24 mouse cellular contexts compared by ENCODE assay signal in the genomic region with DNA sequence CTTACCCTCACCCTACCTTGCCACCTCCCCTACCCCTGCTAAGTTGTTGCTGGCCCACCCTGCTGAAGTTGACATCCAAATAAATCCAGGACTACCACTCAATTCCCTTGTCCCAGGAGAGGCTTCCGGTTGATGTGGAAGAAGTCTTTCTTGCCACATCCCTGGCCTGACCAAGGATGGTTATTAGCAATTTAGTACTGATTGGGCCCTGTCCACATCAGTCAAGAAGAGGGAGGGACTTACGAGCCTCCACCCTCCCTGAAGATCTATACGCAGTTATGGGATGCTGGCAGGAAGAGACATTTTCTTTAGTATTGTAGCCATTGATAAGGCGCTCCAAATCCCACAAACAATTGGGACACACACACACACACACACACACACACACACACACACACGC.
DNase-seq lines count a peak whose midpoint lies in the region; ATAC-seq and TF ChIP-seq lines count a peak whose summit lies in the region.
"Had no signal": no experiment of that assay in that cellular context is flagged by ENCODE, and none has a peak within 500 bp of the region (broad histone marks: within the 10 kb centered on the region; RNA-seq: fewer than 3 reads in every experiment).

No protein-coding gene starts in this region.

- H3K4me3 ChIP-seq in embryonic facial prominence, embryonic 15.5 days (replicated peaks), result no peak overlapping the region
- H3K4me3 ChIP-seq in stomach, postnatal 0 days (ENCODE audit: low read depth, low read length), result no peak overlapping the region
- no peak overlapping the region for H3K4me3 ChIP-seq in hindbrain, embryonic 12.5 days
- H3K4me3 ChIP-seq: embryonic facial prominence, embryonic 13.5 days; heart, embryonic 10.5 days; limb, embryonic 15.5 days; liver, embryonic 15.5 days; midbrain, embryonic 15.5 days; myocyte; neural tube, embryonic 15.5 days had no signal

- no peak for TF ChIP-seq EP300 in stomach, postnatal 0 days (optimal IDR thresholded peaks at IDR 0.05)

- intact Hi-C loops in heart, postnatal 36 days (cut with DNase I), result no loop called here

- no peak for TF ChIP-seq CTCF in stomach, postnatal 0 days (IDR thresholded peaks at IDR 0.05; ENCODE audit: low read depth)

- ATAC-seq in embryonic facial prominence, embryonic 15.5 days (ENCODE audit: insufficient number of reproducible peaks, low FRiP score, low TSS enrichment, low read depth), result 0 out of 2 replicates have a peak, but pooled peaks have one; percentile 17
- ATAC-seq in stomach, postnatal 0 days (ENCODE audit: low FRiP score, low TSS enrichment), result peak; percentile 38; the same call in 1 of the 2 replicates
- no peak for ATAC-seq in hindbrain, embryonic 12.5 days (ENCODE audit: low FRiP score)
- ATAC-seq: forebrain, embryonic 16.5 days; intestine, postnatal 0 days; midbrain, embryonic 15.5 days; Patski had no signal

- H3K36me3 ChIP-seq in embryonic facial prominence, embryonic 15.5 days, result no peaks in the 10 kb centered on the region
- no peaks in the 10 kb centered on the region for H3K36me3 ChIP-seq in stomach, postnatal 0 days (ENCODE audit: control insufficient read depth, insufficient read depth, low read length)
- H3K36me3 ChIP-seq in hindbrain, embryonic 12.5 days, result no peaks in the 10 kb centered on the region; the same call in 1 of the 2 replicates
- H3K36me3 ChIP-seq: embryonic facial prominence, embryonic 13.5 days; heart, embryonic 10.5 days; limb, embryonic 15.5 days; liver, embryonic 15.5 days; midbrain, embryonic 15.5 days; neural tube, embryonic 15.5 days had no signal

- H3K9ac ChIP-seq in embryonic facial prominence, embryonic 15.5 days, result no peak overlapping the region
- no peak overlapping the region for H3K9ac ChIP-seq in stomach, postnatal 0 days (ENCODE audit: low read length)
- H3K9ac ChIP-seq in hindbrain, embryonic 12.5 days, result no peak overlapping the region
- H3K9ac ChIP-seq: embryonic facial prominence, embryonic 13.5 days; hindbrain, embryonic 14.5 days; limb, embryonic 15.5 days; liver, embryonic 15.5 days; midbrain, embryonic 15.5 days; neural tube, embryonic 15.5 days had no signal

- H3K9me3 ChIP-seq in embryonic facial prominence, embryonic 15.5 days (replicated peaks), result no peaks in the 10 kb centered on the region
- no peaks in the 10 kb centered on the region for H3K9me3 ChIP-seq in stomach, postnatal 0 days (ENCODE audit: control insufficient read depth, low read length)
- 0 out of 2 replicates have a peak, but pooled peaks cover 3% of the 10 kb centered on the region for H3K9me3 ChIP-seq in hindbrain, embryonic 12.5 days (replicated peaks)
- H3K9me3 ChIP-seq: embryonic facial prominence, embryonic 13.5 days; heart, embryonic 10.5 days; limb, embryonic 15.5 days; liver, embryonic 15.5 days; midbrain, embryonic 15.5 days; neural tube, embryonic 15.5 days had no signal

- DNase-seq in heart, postnatal 4 days, result peak; percentile 42
- DNase-seq in heart, postnatal 36 days, result no peak
- DNase-seq in ES-CJ7 (ENCODE audit: low read depth, low spot score), result peak; percentile 59
- peak; percentile 36 for DNase-seq in stomach, postnatal 0 days (ENCODE audit: low spot score)
- DNase-seq in kidney, adult 18-20 months, result no peak
- DNase-seq: adrenal gland, postnatal 36 days; B cell, adult 2 months; cerebellum, adult 11-12 months; cerebellum, postnatal 36 days; spleen, adult 18-20 months; thymus, postnatal 4 days had no signal

- peak overlapping the region; percentile 44; the same call in 1 of the 2 replicates for H3K27ac ChIP-seq in embryonic facial prominence, embryonic 15.5 days (replicated peaks)
- peak overlapping the region; percentile 87 for H3K27ac ChIP-seq in stomach, postnatal 0 days (replicated peaks)
- H3K27ac ChIP-seq in hindbrain, embryonic 12.5 days, result no peak overlapping the region
- H3K27ac ChIP-seq: embryonic facial prominence, embryonic 13.5 days; heart, embryonic 10.5 days; hindbrain, embryonic 14.5 days; limb, embryonic 15.5 days; liver, embryonic 15.5 days; midbrain, embryonic 15.5 days; neural tube, embryonic 15.5 days had no signal

- 0 out of 2 replicates have a peak overlapping the region, but pooled peaks have one; percentile 2 for H3K4me2 ChIP-seq in embryonic facial prominence, embryonic 15.5 days (replicated peaks)
- H3K4me2 ChIP-seq in stomach, postnatal 0 days (replicated peaks; ENCODE audit: low read depth), result no peak overlapping the region
- no peak overlapping the region for H3K4me2 ChIP-seq in hindbrain, embryonic 12.5 days (replicated peaks)
- H3K4me2 ChIP-seq: embryonic facial prominence, embryonic 13.5 days; hindbrain, embryonic 14.5 days; limb, embryonic 15.5 days; liver, embryonic 15.5 days; midbrain, embryonic 15.5 days; neural tube, embryonic 15.5 days had no signal

- peaks cover 4% of the 10 kb centered on the region; the same call in 1 of the 2 replicates for H3K4me1 ChIP-seq in embryonic facial prominence, embryonic 15.5 days
- no peaks in the 10 kb centered on the region for H3K4me1 ChIP-seq in stomach, postnatal 0 days (replicated peaks; ENCODE audit: control insufficient read depth, insufficient read depth)
- 0 out of 2 replicates have a peak, but pooled peaks cover 3% of the 10 kb centered on the region for H3K4me1 ChIP-seq in hindbrain, embryonic 12.5 days
- H3K4me1 ChIP-seq: midbrain, embryonic 15.5 days; neural tube, embryonic 15.5 days had no signal

- WGBS in embryonic facial prominence, embryonic 15.5 days, result 55% methylated on average over 5 of the region's 5 CpGs
- 58% methylated on average over 5 of the region's 5 CpGs for WGBS in stomach, postnatal 0 days
- 59% methylated on average over 5 of the region's 5 CpGs for WGBS in hindbrain, embryonic 12.5 days

- no peaks in the 10 kb centered on the region for H3K27me3 ChIP-seq in embryonic facial prominence, embryonic 15.5 days
- no peaks in the 10 kb centered on the region for H3K27me3 ChIP-seq in stomach, postnatal 0 days (ENCODE audit: control insufficient read depth, insufficient read depth, low read length)
- no peaks in the 10 kb centered on the region for H3K27me3 ChIP-seq in hindbrain, embryonic 12.5 days
- H3K27me3 ChIP-seq: embryonic facial prominence, embryonic 13.5 days; limb, embryonic 15.5 days; liver, embryonic 15.5 days; midbrain, embryonic 15.5 days; neural tube, embryonic 15.5 days; Patski had no signal

Comparison
In these comparisons a context has a peak if more than half of its experiments do, and no peak if none do; other contexts are left out.
1. DNase-seq: peak in heart, postnatal 4 days (single experiment), ES-CJ7 (single experiment) and stomach, postnatal 0 days (single experiment); none in heart, postnatal 36 days (0 of 2) and kidney, adult 18-20 months (single experiment).